ENCODE assay signal across 27 mouse cellular contexts in genomic region chr6:143663306-143663705, GRCm38 (mm10).
DNase-seq lines count a peak whose midpoint lies in the region; ATAC-seq and TF ChIP-seq lines count a peak whose summit lies in the region.
"Had no signal": no experiment of that assay in that cellular context is flagged by ENCODE, and none has a peak within 500 bp of the region (broad histone marks: within the 10 kb centered on the region; RNA-seq: fewer than 3 reads in every experiment).

No protein-coding gene starts in this region.

- H3K4me3 ChIP-seq in heart, embryonic 11.5 days (ENCODE audit: low read depth, low read length) = no peak overlapping the region
- H3K4me3 ChIP-seq in lung, postnatal 0 days (ENCODE audit: low read depth, low read length) = no peak overlapping the region
- H3K4me3 ChIP-seq: embryonic facial prominence, embryonic 15.5 days; forebrain, embryonic 12.5 days; heart, embryonic 10.5 days; hindbrain, embryonic 13.5 days; liver, embryonic 15.5 days; lung, embryonic 15.5 days; midbrain, embryonic 13.5 days; neural tube, embryonic 13.5 days; stomach, embryonic 15.5 days had no signal

- H3K9me3 ChIP-seq in heart, embryonic 11.5 days (replicated peaks; ENCODE audit: control insufficient read depth, low read length) = 0 out of 2 replicates have a peak, but pooled peaks cover 3% of the 10 kb centered on the region
- no peaks in the 10 kb centered on the region for H3K9me3 ChIP-seq in lung, postnatal 0 days (ENCODE audit: low read length)
- H3K9me3 ChIP-seq: embryonic facial prominence, embryonic 15.5 days; heart, embryonic 10.5 days; hindbrain, embryonic 13.5 days; liver, embryonic 15.5 days; lung, embryonic 15.5 days; midbrain, embryonic 13.5 days; neural tube, embryonic 13.5 days; stomach, embryonic 15.5 days had no signal

- H3K9ac ChIP-seq in heart, embryonic 11.5 days (ENCODE audit: low read depth, low read length) = no peak overlapping the region
- H3K9ac ChIP-seq in lung, postnatal 0 days (replicated peaks; ENCODE audit: low read depth) = no peak overlapping the region
- H3K9ac ChIP-seq: embryonic facial prominence, embryonic 15.5 days; forebrain, embryonic 12.5 days; hindbrain, embryonic 13.5 days; liver, embryonic 15.5 days; lung, embryonic 15.5 days; midbrain, embryonic 13.5 days; neural tube, embryonic 13.5 days; stomach, embryonic 15.5 days had no signal

- ATAC-seq in heart, embryonic 11.5 days (replicated peaks; ENCODE audit: insufficient number of reproducible peaks, low FRiP score, low TSS enrichment) = no peak
- ATAC-seq in lung, postnatal 0 days = no peak
- ATAC-seq: intestine, embryonic 16.5 days; midbrain, embryonic 13.5 days; Patski had no signal

- H3K4me2 ChIP-seq in heart, embryonic 11.5 days = no peak overlapping the region
- no peak overlapping the region for H3K4me2 ChIP-seq in lung, postnatal 0 days (replicated peaks; ENCODE audit: low read depth, low read length)
- H3K4me2 ChIP-seq: embryonic facial prominence, embryonic 15.5 days; forebrain, embryonic 12.5 days; hindbrain, embryonic 13.5 days; liver, embryonic 15.5 days; lung, embryonic 15.5 days; midbrain, embryonic 13.5 days; neural tube, embryonic 13.5 days; stomach, embryonic 15.5 days had no signal

- no peak for TF ChIP-seq EP300 in lung, postnatal 0 days (IDR thresholded peaks at IDR 0.05)

- H3K27me3 ChIP-seq in heart, embryonic 11.5 days (ENCODE audit: control insufficient read depth, insufficient read depth, low read length) = no peaks in the 10 kb centered on the region
- no peaks in the 10 kb centered on the region for H3K27me3 ChIP-seq in lung, postnatal 0 days (replicated peaks; ENCODE audit: insufficient read depth, low read length)
- H3K27me3 ChIP-seq: embryonic facial prominence, embryonic 15.5 days; forebrain, embryonic 12.5 days; hindbrain, embryonic 13.5 days; liver, embryonic 15.5 days; lung, embryonic 15.5 days; midbrain, embryonic 13.5 days; neural tube, embryonic 13.5 days; Patski; stomach, embryonic 15.5 days had no signal

- peak; percentile 81 for DNase-seq in heart, adult 11 months
- peak; percentile 1 for DNase-seq in lung, postnatal 36 days
- DNase-seq in lung, postnatal 0 days (ENCODE audit: low spot score) = no peak
- DNase-seq in brain, adult 2 months (ENCODE audit: low read depth, low spot score) = peak; percentile 56
- DNase-seq in lung, postnatal 4 days = no peak
- DNase-seq in heart, postnatal 25 days (ENCODE audit: low spot score) = no peak
- DNase-seq: adrenal gland, postnatal 14 days; B cell, adult 2 months; cerebellum, adult 18-20 months; cerebellum, postnatal 10 days; heart, postnatal 4 days; kidney, adult 8-10 months; thymus, postnatal 25 days had no signal

- WGBS in heart, embryonic 11.5 days (ENCODE audit: insufficient replicate concordance) = 82% methylated on average over 7 of the region's 7 CpGs
- WGBS in lung, postnatal 0 days = 80% methylated on average over 7 of the region's 7 CpGs

- no peak for TF ChIP-seq CTCF in lung, postnatal 0 days (IDR thresholded peaks at IDR 0.05)

- no peaks in the 10 kb centered on the region for H3K4me1 ChIP-seq in heart, embryonic 11.5 days (ENCODE audit: control insufficient read depth, insufficient read depth, low read length)
- no peaks in the 10 kb centered on the region for H3K4me1 ChIP-seq in lung, postnatal 0 days (ENCODE audit: insufficient read depth, low read depth, low read length)
- H3K4me1 ChIP-seq: embryonic facial prominence, embryonic 15.5 days; forebrain, embryonic 12.5 days; heart, embryonic 10.5 days; hindbrain, embryonic 13.5 days; liver, embryonic 15.5 days; lung, embryonic 15.5 days; midbrain, embryonic 13.5 days; neural tube, embryonic 13.5 days; stomach, embryonic 15.5 days had no signal

- intact Hi-C loops in heart, postnatal 25 days (cut with DNase I) = no loop called here

- no peaks in the 10 kb centered on the region for H3K36me3 ChIP-seq in heart, embryonic 11.5 days (ENCODE audit: control insufficient read depth, insufficient read depth, low read length)
- no peaks in the 10 kb centered on the region for H3K36me3 ChIP-seq in lung, postnatal 0 days (ENCODE audit: insufficient read depth, low read length)
- H3K36me3 ChIP-seq: embryonic facial prominence, embryonic 15.5 days; forebrain, embryonic 12.5 days; heart, embryonic 10.5 days; hindbrain, embryonic 13.5 days; liver, embryonic 15.5 days; lung, embryonic 15.5 days; midbrain, embryonic 13.5 days; neural tube, embryonic 13.5 days; stomach, embryonic 15.5 days had no signal

- H3K27ac ChIP-seq in heart, embryonic 11.5 days (ENCODE audit: low read depth, low read length) = no peak overlapping the region
- H3K27ac ChIP-seq in lung, postnatal 0 days (ENCODE audit: low read length) = no peak overlapping the region
- H3K27ac ChIP-seq: embryonic facial prominence, embryonic 15.5 days; forebrain, embryonic 12.5 days; heart, embryonic 10.5 days; hindbrain, embryonic 13.5 days; kidney, postnatal 0 days; liver, embryonic 15.5 days; lung, embryonic 15.5 days; macrophage; midbrain, embryonic 13.5 days; neural tube, embryonic 13.5 days; stomach, embryonic 15.5 days had no signal

Comparison
In these comparisons a context has a peak if more than half of its experiments do, and no peak if none do; other contexts are left out.
1. DNase-seq: peak in heart, adult 11 months (single experiment), lung, postnatal 36 days (single experiment) and brain, adult 2 months (single experiment); none in lung, postnatal 0 days (single experiment), lung, postnatal 4 days (0 of 2) and heart, postnatal 25 days (single experiment).